Mouse (Mus musculus): Measurements from ENCODE around the gene Dap. TPM values are rescaled to one million over a fixed set of nuclear protein-coding genes. Genes with fewer than 3 reads are reported as not detected.

The Dap gene
- polyA plus RNA-seq, 1 experiment = 56.9 TPM

DNA sequence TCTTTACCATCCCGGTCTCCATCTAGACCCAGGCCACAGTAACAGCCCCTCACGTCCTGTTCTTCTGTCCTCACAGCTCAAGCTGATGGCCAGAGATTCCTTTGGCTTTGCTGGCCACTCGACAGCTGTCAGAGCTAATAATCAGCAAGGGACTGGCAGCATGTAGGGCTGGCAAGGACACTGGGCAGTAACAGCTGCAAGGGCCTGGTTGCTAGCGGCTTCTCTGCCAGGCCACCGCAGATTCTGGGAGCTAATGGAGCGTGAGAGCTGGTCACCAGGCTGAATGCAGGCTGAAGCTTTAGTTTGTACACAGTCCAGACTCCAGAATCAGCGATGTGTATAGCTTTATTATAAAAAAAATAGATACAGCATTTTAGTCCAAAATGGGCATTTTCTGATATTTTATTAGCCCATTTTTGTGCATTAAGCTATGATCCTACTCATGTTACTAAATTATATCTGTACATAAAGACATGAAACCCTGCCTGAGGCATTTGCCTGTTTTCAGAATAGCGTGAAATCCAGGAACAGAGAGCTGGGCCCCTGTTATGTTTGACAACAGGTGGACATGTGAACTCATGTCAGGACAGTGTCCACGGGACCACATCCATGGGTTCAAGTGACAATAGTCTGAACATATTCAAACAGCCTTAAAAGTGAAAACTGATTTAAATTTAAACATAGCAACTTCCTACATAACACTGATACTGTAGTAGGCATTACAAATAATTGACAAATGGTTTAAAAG, 16.6 kb upstream of the Dap start:
- Histone ChIP-seq H3K4me3 (replicated peaks; ENCODE audit: control insufficient read depth, low read depth, low read length) (no peak overlapping the region), H3K4me1 (ENCODE audit: control insufficient read depth, insufficient read depth, low read length) (no peaks in the 10 kb centered on the region; the same call in 1 of the 2 replicates), H3K27ac (ENCODE audit: control insufficient read depth, insufficient read depth, low read depth, low read length, poor library complexity) (no peak overlapping the region; the same call in 1 of the 2 replicates)
- WGBS = 83% methylated on average over 9 of the region's 9 CpGs
- TF ChIP-seq CTCF (IDR thresholded peaks at IDR 0.05; ENCODE audit: control insufficient read depth, insufficient read depth, low read length) = no peak

DNA sequence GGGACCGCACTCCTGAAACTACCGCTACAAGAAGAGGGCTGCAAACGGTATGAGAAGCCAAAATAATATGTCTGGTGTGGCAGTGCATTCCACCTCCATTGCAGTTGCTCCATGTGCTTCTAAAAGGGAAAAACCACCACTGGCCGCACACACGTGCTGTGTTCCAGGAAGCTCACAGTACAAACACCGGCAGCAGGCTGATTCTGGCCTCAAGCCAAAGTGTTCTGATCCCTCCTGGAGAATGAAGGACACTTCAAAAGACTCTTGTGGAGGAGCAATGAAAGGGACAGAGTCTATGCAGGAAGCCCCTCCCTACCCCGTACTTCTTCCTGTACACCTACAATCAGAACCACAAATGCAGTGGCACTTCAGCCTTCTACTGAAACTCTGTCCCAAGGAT, 12.2 kb upstream of the Dap start:
- no peak overlapping the region for H3K4me3 ChIP-seq (replicated peaks; ENCODE audit: control insufficient read depth, low read depth, low read length)
- 75% methylated on average over 7 of the region's 7 CpGs for WGBS
- no peak overlapping the region for H3K27ac ChIP-seq (ENCODE audit: control insufficient read depth, insufficient read depth, low read depth, low read length, poor library complexity)
- no peaks in the 10 kb centered on the region; the same call in 1 of the 2 replicates for H3K4me1 ChIP-seq (ENCODE audit: control insufficient read depth, insufficient read depth, low read length)
- no peak for TF ChIP-seq POLR2A (IDR thresholded peaks at IDR 0.05; ENCODE audit: borderline replicate concordance, control insufficient read depth, low read depth, low read length)
- no peak for TF ChIP-seq CTCF (IDR thresholded peaks at IDR 0.05; ENCODE audit: control insufficient read depth, insufficient read depth, low read length)

DNA sequence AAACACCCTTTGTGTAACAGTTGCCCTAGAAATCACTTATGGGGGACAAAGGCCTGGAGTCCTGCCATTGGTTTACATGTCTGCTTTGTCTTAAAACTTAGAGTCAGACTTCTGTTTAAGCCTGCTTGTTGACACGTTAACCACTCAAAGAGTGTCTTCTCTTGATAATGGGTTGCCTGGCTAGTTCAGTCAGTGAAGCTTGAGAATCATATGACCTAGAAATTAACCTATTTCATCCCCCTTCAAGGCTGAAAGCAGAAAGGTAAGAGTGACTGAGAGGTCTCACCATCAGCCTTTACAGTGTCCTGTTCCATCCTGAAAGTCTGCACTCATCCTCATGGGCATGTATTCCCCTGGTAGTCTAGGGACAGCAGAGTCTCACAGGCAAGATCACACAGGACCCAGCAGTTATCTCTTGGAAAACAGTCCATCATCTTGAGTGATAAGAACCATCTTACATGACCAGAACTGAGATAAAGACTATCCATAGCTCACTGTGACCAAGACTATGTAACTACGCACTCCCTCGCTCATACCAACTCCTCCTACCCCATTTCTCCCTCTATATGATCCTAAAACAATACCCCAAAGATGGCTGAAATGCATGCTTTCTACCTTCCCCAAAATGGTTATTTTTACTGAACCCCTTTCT, 10.4 kb upstream of the Dap start:
- 65% methylated on average over 3 of the region's 3 CpGs for WGBS
- H3K4me3 ChIP-seq (replicated peaks; ENCODE audit: control insufficient read depth, low read depth, low read length) = no peak overlapping the region
- TF ChIP-seq POLR2A (IDR thresholded peaks at IDR 0.05; ENCODE audit: borderline replicate concordance, control insufficient read depth, low read depth, low read length) = no peak
- no peak for TF ChIP-seq CTCF (IDR thresholded peaks at IDR 0.05; ENCODE audit: control insufficient read depth, insufficient read depth, low read length)
- no peaks in the 10 kb centered on the region; the same call in 1 of the 2 replicates for H3K4me1 ChIP-seq (ENCODE audit: control insufficient read depth, insufficient read depth, low read length)
- no peak overlapping the region for H3K27ac ChIP-seq (ENCODE audit: control insufficient read depth, insufficient read depth, low read depth, low read length, poor library complexity)

DNA sequence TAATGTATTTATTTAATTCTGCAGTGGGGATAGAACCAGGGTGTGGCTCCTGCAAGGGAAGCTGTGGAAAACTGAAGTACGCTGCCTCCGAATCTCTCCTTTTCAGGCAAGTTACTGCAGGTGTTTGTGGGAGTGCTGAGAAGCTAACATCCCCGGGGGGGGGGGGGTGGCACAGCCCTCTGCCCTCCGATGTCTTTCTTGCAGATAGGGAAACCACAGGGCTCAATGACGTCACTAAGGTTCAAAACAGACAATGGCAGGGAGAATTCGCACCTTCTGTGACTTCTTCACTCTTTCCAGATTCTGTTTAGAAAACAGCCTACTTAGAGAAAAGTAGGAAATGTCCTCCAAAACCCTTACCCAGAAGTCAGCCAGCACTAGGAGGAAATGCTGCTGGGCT, 1.9 kb upstream of the Dap start:
- Histone ChIP-seq H3K27ac (ENCODE audit: control insufficient read depth, insufficient read depth, low read depth, low read length, poor library complexity) (no peak overlapping the region), H3K4me3 (replicated peaks; ENCODE audit: control insufficient read depth, low read depth, low read length) (no peak overlapping the region), H3K4me1 (ENCODE audit: control insufficient read depth, insufficient read depth, low read length) (no peaks in the 10 kb centered on the region; the same call in 1 of the 2 replicates)
- WGBS = 56% methylated on average over 6 of the region's 6 CpGs
- TF ChIP-seq POLR2A (IDR thresholded peaks at IDR 0.05; ENCODE audit: borderline replicate concordance, control insufficient read depth, low read depth, low read length) = no peak
- TF ChIP-seq CTCF (IDR thresholded peaks at IDR 0.05; ENCODE audit: control insufficient read depth, insufficient read depth, low read length) = no peak

DNA sequence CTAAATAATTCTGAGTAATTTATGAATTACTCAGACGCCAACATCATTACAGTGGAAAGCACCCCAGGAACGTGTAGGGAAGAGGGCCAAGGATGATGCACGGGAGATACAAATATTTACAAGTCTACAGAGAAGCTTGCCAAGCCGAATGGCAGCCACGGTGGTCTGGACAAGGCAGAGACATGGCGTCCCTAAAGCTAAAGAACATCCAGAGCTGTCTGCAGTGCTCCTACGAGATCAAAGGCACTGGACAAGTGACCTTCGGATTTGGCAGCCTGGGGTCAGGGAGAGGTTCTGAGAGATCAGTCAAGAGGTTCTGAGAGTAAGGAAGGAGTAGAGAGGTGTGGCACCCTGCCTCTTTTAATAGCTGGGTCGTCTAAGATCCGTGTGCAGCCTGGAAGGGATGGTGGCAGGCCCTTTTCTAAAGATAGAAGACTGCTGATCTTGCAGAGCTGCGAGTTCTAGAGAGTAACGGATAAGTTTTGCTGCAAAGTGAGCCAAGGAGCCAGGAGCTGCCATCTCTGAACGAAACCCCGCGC, 449 bp upstream of the Dap start:
- Histone ChIP-seq H3K27ac (ENCODE audit: control insufficient read depth, insufficient read depth, low read depth, low read length, poor library complexity) (peak overlapping the region; percentile 24; the same call in 1 of the 2 replicates), H3K4me1 (ENCODE audit: control insufficient read depth, insufficient read depth, low read length) (no peaks in the 10 kb centered on the region; the same call in 1 of the 2 replicates), H3K4me3 (replicated peaks; ENCODE audit: control insufficient read depth, low read depth, low read length) (peak overlapping the region; percentile 74)
- TF ChIP-seq CTCF (IDR thresholded peaks at IDR 0.05; ENCODE audit: control insufficient read depth, insufficient read depth, low read length) = no peak
- no peak for TF ChIP-seq POLR2A (IDR thresholded peaks at IDR 0.05; ENCODE audit: borderline replicate concordance, control insufficient read depth, low read depth, low read length)
- WGBS = 52% methylated on average over 15 of the region's 15 CpGs

DNA sequence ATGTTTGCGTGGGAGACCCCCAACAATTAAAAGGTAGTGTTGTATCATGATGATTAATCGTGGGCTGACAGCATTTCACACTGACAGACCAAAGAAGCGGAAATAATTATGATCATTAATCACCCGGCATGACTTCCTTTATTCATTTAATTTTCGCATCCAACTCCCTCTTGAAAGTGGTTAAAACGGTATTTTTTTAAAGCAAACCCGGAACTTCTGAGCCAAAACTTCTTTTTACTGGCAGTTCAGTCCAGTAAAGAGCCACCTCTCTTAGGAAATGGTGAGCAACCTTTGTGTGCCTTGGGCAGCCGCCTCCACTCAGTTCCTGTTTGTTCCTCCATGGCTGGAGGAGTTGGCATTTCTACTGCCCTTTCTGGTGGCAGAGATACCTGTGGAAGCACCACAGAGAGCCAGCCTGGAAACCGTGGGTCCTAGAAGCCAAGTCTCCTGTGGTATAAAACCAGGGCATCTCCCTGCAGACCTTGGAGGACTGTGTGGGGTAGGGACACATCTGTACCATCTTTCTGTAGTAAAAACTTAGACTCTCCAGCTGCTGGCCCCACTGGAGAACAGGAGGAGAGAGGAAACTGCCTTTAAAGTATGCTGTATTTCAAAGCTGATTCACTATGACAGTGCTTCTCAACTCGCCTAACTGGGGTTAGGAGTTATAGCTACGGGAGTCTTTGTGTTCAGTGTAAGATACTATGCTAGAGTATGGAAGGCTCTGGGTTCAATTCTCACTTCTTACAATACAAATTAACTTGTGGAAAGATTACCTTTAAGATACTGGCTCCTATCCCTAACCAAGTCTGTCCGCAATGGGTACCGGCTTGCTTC, 910 bp downstream of the Dap start:
- TF ChIP-seq POLR2A (IDR thresholded peaks at IDR 0.05; ENCODE audit: borderline replicate concordance, control insufficient read depth, low read depth, low read length) (no peak), CTCF (IDR thresholded peaks at IDR 0.05; ENCODE audit: control insufficient read depth, insufficient read depth, low read length) (no peak)
- Histone ChIP-seq H3K27ac (ENCODE audit: control insufficient read depth, insufficient read depth, low read depth, low read length, poor library complexity) (peak overlapping the region; percentile 88), H3K4me1 (ENCODE audit: control insufficient read depth, insufficient read depth, low read length) (no peaks in the 10 kb centered on the region; the same call in 1 of the 2 replicates), H3K4me3 (replicated peaks; ENCODE audit: control insufficient read depth, low read depth, low read length) (peak overlapping the region; percentile 74)
- WGBS = 5% methylated on average over 13 of the region's 13 CpGs

DNA sequence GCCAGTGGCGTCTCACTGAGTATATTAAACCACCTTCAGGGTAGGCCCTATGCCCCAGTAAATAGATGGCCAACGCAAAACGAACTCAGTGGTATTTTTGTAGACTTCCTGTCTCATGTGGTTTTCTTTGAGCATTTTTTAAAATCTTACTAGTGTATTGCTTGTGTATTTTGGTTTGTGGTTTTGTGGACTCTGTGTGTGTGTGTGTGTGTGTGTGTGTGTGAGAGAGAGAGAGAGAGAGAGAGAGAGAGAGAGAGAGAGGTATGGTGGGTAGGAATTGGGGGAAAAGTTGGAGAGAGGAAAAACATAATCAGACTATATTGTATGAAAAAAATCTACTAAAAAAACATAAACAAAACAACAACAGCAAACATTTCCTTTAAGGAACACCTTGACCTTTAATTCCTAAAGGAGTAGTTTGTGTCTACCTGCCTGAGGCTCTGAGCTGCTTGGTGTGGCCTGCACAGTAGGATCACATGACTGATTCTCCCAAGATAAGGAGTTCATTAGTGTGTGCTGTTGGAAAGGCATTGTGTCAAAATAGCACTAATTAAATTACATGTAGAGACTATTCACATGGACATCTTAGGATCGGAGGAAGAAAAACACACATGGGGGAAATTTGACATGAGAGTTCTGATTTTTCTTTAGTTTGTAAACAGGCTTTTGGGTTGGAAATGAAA, 1.7 kb downstream of the Dap start:
- Histone ChIP-seq H3K4me1 (ENCODE audit: control insufficient read depth, insufficient read depth, low read length) (no peaks in the 10 kb centered on the region; the same call in 1 of the 2 replicates), H3K4me3 (replicated peaks; ENCODE audit: control insufficient read depth, low read depth, low read length) (peak overlapping the region; percentile 36), H3K27ac (ENCODE audit: control insufficient read depth, insufficient read depth, low read depth, low read length, poor library complexity) (no peak overlapping the region)
- TF ChIP-seq POLR2A (IDR thresholded peaks at IDR 0.05; ENCODE audit: borderline replicate concordance, control insufficient read depth, low read depth, low read length) (no peak), CTCF (IDR thresholded peaks at IDR 0.05; ENCODE audit: control insufficient read depth, insufficient read depth, low read length) (no peak)
- 22% methylated on average over 4 of the region's 4 CpGs for WGBS
